Mouse (Mus musculus): ENCODE results near the gene Mcidas. TPM values are rescaled to one million over a fixed set of nuclear protein-coding genes. Genes with fewer than 3 reads are reported as not detected.

The Mcidas gene
- polyA plus RNA-seq, 1 experiment from 2014 or later = 3.6 TPM

DNA sequence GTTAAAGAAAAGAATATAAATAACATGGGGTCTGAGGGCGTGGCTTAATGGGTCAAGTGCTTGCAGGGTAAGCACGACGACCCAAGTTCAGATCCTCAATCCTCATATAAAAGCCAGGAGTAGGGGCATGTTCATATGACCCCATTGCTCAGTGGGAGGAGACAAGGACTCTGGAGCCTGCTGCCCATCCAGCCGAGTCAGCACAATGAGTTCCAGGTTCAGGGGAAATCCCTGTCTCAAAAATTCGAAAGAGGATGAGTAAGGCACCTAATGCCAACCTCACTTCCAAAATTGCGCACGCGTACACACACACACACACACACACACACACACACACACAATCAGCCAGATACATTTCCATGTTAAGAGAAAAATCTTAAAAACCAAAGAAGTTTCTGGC, 28.8 kb downstream of the Mcidas start:
- no peaks in the 10 kb centered on the region for H3K36me3 ChIP-seq (replicated peaks)
- 77% methylated on average over 8 of the region's 8 CpGs for WGBS
- no peaks in the 10 kb centered on the region for H3K4me1 ChIP-seq
- no peak for ATAC-seq (ENCODE audit: low FRiP score)
- peaks cover 21% of the 10 kb centered on the region for H3K27me3 ChIP-seq
- H3K9ac ChIP-seq = no peak overlapping the region
- H3K4me3 ChIP-seq (replicated peaks) = no peak overlapping the region
- H3K9me3 ChIP-seq = no peaks in the 10 kb centered on the region
- no peak overlapping the region for H3K27ac ChIP-seq
- no peak overlapping the region for H3K4me2 ChIP-seq

- ATAC-seq (ENCODE audit: low FRiP score) = no peak
- H3K4me1 ChIP-seq = no peaks in the 10 kb centered on the region
- 91% methylated on average over 17 of the region's 17 CpGs for WGBS
Observed at GRCm38 (mm10) chr13:113023274-113024143, 29.9 kb downstream of the Mcidas start.

DNA sequence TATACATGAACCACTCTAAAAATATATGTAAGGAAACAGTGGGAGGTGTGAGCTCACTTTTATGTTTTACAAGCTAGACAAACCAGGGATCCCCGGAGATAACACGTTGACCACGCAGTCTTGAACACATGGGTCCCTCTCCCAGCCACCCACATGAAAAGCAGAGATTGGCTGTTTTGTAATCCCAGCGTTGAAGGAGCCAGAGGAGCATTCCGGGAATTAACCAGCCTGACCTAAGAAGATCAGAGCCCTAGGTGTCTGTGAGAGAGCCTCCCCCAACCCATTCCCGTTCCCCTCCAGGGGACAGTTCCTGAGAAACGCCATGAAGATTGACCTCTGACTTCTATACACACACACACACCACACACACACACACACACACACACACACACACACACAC, 37.7 kb downstream of the Mcidas start:
- WGBS = 3% methylated on average over 7 of the region's 7 CpGs
- Histone ChIP-seq H3K4me1 (peaks cover 25% of the 10 kb centered on the region), H3K4me3 (replicated peaks) (peak overlapping the region; percentile 51), H3K9ac (peak overlapping the region; percentile 60), H3K27ac (no peak overlapping the region; the same call in 1 of the 2 replicates), H3K36me3 (replicated peaks) (no peaks in the 10 kb centered on the region), H3K9me3 (no peaks in the 10 kb centered on the region), H3K27me3 (peaks cover 56% of the 10 kb centered on the region), H3K4me2 (peak overlapping the region; percentile 87)
- ATAC-seq (ENCODE audit: low FRiP score) = peak; percentile 2; the same call in 1 of the 2 replicates

More at GRCm38 (mm10) chr13:113023274-113024143, 29.9 kb downstream of the Mcidas start:
- H3K4me3 ChIP-seq (replicated peaks) = no peak overlapping the region
- no peaks in the 10 kb centered on the region for H3K9me3 ChIP-seq
- H3K9ac ChIP-seq = no peak overlapping the region
- H3K4me2 ChIP-seq = no peak overlapping the region
- peaks cover 19% of the 10 kb centered on the region for H3K27me3 ChIP-seq
- H3K36me3 ChIP-seq (replicated peaks) = no peaks in the 10 kb centered on the region
- no peak overlapping the region for H3K27ac ChIP-seq

DNA sequence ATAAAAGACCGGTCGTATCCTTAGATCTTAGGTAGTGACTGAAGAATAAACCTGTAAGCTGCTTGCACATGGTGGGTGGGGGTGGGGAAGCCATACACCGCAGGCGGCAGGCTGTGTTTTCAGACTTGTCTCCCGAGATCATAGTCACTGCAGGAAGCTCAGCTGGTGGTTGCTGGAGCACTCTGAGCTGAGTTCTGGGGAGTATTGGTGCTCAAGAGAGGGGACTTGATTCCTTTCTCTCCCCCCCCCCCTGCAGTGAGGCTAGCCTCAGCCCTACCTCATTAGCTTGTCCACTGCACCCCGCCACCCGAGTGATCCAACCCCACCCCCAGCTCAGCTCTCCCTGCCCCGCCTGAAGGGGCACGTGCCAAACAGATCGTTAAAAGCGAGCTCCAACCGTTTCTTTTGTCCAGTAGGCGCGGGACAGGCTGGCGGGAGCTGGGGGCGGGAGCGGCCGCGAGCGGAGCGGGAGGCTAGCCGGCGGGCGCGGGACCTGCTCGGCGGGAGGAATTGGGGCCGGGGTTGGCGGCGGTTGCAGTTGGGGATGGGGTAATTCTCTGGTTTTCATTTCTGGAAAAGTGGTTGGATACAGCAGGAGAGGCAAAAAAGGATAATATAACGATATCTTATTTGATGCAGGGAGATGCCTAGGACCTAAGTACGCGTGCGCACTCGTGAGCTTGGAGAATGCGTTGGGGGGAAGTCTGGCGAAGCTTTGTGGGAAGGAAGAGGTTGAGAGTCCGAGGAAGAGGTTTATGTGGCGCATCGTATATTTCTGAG, 38.3 kb downstream of the Mcidas start:
- Histone ChIP-seq H3K4me2 (peak overlapping the region; percentile 87), H3K27me3 (peaks cover 56% of the 10 kb centered on the region), H3K4me1 (peaks cover 25% of the 10 kb centered on the region), H3K9ac (peak overlapping the region; percentile 60), H3K27ac (peak overlapping the region; percentile 38; the same call in 1 of the 2 replicates), H3K4me3 (replicated peaks) (peak overlapping the region; percentile 51), H3K9me3 (no peaks in the 10 kb centered on the region), H3K36me3 (replicated peaks) (no peaks in the 10 kb centered on the region)
- under 1% methylated on average over 40 of the region's 40 CpGs for WGBS
- peak; percentile 74 for ATAC-seq (ENCODE audit: low FRiP score)

GRCm38 (mm10) chr13:113032831-113033230, 39.2 kb downstream of the Mcidas start:
- Histone ChIP-seq H3K9ac (no peak overlapping the region), H3K4me3 (replicated peaks) (no peak overlapping the region), H3K36me3 (replicated peaks) (no peaks in the 10 kb centered on the region), H3K9me3 (no peaks in the 10 kb centered on the region), H3K4me2 (no peak overlapping the region), H3K27ac (no peak overlapping the region), H3K27me3 (peaks cover 61% of the 10 kb centered on the region), H3K4me1 (peaks cover 25% of the 10 kb centered on the region)
- ATAC-seq (ENCODE audit: low FRiP score) = no peak

GRCm38 (mm10) chr13:113034271-113034886, 40.7 kb downstream of the Mcidas start:
- H3K9me3 ChIP-seq = no peaks in the 10 kb centered on the region
- peak overlapping the region; percentile 52 for H3K4me3 ChIP-seq (replicated peaks)
- H3K4me1 ChIP-seq = peaks cover 25% of the 10 kb centered on the region
- no peaks in the 10 kb centered on the region for H3K36me3 ChIP-seq (replicated peaks)
- H3K27me3 ChIP-seq = peaks cover 56% of the 10 kb centered on the region
- peak overlapping the region; percentile 97 for H3K4me2 ChIP-seq
- WGBS = 2% methylated on average over 11 of the region's 11 CpGs
- H3K9ac ChIP-seq = peak overlapping the region; percentile 55
- H3K27ac ChIP-seq = no peak overlapping the region
- ATAC-seq (ENCODE audit: low FRiP score) = no peak

DNA sequence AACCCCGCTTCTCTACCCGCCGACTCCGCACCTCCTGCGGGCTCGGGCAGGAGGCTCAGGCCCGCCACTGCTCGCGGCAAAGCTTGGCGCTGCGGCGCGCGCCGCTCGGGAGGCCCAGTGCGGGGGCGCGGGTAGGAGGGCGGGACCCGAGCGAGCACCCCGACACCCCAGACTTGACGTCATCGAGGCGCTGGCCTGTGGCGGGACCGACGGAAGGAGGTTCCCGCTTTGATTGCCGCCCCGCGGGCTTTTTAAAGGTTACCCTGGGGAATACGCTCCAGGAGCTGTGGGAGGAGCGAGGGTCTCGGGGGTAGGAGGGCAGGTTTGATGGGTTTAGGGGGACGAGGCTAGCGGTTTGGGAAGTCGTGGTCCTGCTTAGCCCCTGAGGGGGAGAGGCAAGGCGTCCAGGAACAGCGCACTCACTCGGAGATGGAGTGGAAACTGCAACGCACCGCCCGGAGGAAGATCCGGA, 41.3 kb downstream of the Mcidas start, which contains the start of gene Cdc20b:
TSS of gene Cdc20b (plus strand) at position 162 of the 472 bp plus-strand sequence.
- ATAC-seq (ENCODE audit: low FRiP score) = no peak
- WGBS = under 1% methylated on average over 46 of the region's 46 CpGs
- no peak within 1 kb of the TSS for H3K27ac ChIP-seq

DNA sequence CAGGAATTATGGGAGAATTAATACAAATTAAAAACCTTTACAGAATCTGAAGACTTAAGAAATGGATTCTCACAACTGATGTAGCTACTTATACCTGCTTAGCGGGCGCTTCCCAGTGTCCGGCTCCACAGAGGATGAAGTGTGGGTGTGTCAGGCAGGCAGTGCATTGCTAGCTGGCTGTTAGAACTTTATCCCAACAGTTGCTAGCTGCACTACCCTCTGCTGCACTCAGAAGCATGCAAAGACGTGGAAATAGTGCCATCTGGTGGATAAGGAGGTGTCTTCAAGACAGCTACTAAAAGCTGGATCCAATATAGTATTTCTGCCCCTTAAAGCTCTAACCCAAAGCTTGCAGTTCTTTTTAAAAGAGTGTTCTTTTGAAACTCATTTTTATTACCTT, 42.2 kb downstream of the Mcidas start:
- peak; percentile 81 for ATAC-seq (ENCODE audit: low FRiP score)
- under 1% methylated on average over 4 of the region's 4 CpGs for WGBS

More for the DNA sequence above, 41.3 kb downstream of the Mcidas start, which contains the start of gene Cdc20b:
- Histone ChIP-seq H3K4me1 (peaks cover 25% of the 10 kb centered on the region), H3K9me3 (no peaks in the 10 kb centered on the region), H3K27me3 (peaks cover 51% of the 10 kb centered on the region), H3K4me2 (peak within 1 kb of the TSS; percentile 97), H3K4me3 (replicated peaks) (peak within 1 kb of the TSS; percentile 52), H3K9ac (peak within 1 kb of the TSS; percentile 55), H3K36me3 (replicated peaks) (no peaks in the 10 kb centered on the region)

DNA sequence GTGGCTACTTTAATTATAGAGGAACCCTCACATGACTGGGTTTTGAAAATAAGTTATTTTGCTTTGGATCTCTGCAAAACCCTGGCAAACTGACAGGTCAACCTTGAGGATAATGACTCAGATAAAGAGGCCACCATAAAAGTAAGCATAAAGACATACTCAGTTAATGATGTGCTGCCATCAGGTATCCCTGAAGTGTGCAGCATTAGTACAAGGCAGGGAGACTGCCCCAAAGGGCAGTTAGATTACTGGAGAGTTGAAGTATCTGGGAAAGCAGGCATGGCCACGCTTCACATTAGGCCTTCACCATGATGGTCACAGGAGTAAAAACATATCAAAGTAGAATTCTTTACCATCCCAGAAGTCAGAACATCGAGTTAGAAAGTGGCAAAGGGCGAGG, 51.2 kb downstream of the Mcidas start:
- H3K9me3 ChIP-seq = no peaks in the 10 kb centered on the region
- no peak overlapping the region for H3K9ac ChIP-seq
- no peaks in the 10 kb centered on the region for H3K27me3 ChIP-seq
- peaks cover 12% of the 10 kb centered on the region for H3K4me1 ChIP-seq
- H3K4me2 ChIP-seq = peak overlapping the region; percentile 53
- ATAC-seq (ENCODE audit: low FRiP score) = no peak
- H3K36me3 ChIP-seq (replicated peaks) = peaks cover 5% of the 10 kb centered on the region; the same call in 1 of the 2 replicates
- WGBS = 75% methylated on average over 3 of the region's 3 CpGs
- peak overlapping the region; percentile 51 for H3K4me3 ChIP-seq (replicated peaks)
- H3K27ac ChIP-seq = no peak overlapping the region

More for the DNA sequence above, 42.2 kb downstream of the Mcidas start:
- H3K36me3 ChIP-seq (replicated peaks) = no peaks in the 10 kb centered on the region
- H3K4me2 ChIP-seq = peak overlapping the region; percentile 97
- peaks cover 25% of the 10 kb centered on the region for H3K4me1 ChIP-seq
- H3K9ac ChIP-seq = no peak overlapping the region
- H3K27ac ChIP-seq = no peak overlapping the region
- H3K27me3 ChIP-seq = peaks cover 47% of the 10 kb centered on the region
- peak overlapping the region; percentile 52 for H3K4me3 ChIP-seq (replicated peaks)
- no peaks in the 10 kb centered on the region for H3K9me3 ChIP-seq

DNA sequence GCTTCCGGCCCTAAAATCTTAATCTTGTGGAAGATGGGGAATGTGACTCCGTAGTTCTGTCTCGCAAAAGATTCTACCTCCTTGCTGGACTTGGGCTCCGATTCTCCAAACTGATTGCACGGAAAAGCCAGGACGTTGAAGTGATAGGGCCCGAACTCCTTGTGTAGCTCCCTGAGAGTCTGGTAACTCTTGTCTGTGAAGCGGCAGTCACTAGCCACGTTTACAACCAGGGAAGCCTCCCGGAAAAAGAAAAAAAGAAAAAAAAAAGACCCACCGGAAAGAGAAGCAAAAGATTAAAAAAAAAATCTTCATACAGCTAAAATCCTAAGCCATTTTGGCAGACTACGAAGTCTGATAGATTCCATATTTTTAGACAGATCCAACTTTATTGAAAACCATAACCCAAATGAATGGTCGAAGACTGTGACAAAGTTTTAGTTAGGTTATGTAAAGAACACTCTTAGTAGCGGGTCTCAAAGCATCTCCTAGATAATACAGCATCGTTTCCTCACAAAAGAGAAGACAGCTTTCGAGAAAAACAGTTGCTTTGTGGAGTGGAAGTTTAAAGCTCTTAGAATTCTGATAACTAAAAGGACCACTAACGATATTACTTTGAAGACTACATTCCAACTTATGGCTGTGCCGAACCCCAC, 51.9 kb downstream of the Mcidas start:
- Histone ChIP-seq H3K36me3 (replicated peaks) (peaks cover 5% of the 10 kb centered on the region; the same call in 1 of the 2 replicates), H3K4me1 (peaks cover 12% of the 10 kb centered on the region), H3K27ac (no peak overlapping the region), H3K9me3 (no peaks in the 10 kb centered on the region), H3K27me3 (no peaks in the 10 kb centered on the region), H3K9ac (peak overlapping the region; percentile 58), H3K4me2 (peak overlapping the region; percentile 53), H3K4me3 (replicated peaks) (peak overlapping the region; percentile 51)
- WGBS = 22% methylated on average over 18 of the region's 18 CpGs
- ATAC-seq (ENCODE audit: low FRiP score) = no peak

- H3K4me3 ChIP-seq (replicated peaks) = peak within 1 kb of the TSS; percentile 51
- peak within 1 kb of the TSS; percentile 58 for H3K9ac ChIP-seq
- no peaks in the 10 kb centered on the region for H3K9me3 ChIP-seq
- peak; percentile 90 for ATAC-seq (ENCODE audit: low FRiP score)
- H3K27ac ChIP-seq = no peak within 1 kb of the TSS
- H3K4me1 ChIP-seq = peaks cover 12% of the 10 kb centered on the region
- no peaks in the 10 kb centered on the region for H3K27me3 ChIP-seq
- peaks cover 5% of the 10 kb centered on the region; the same call in 1 of the 2 replicates for H3K36me3 ChIP-seq (replicated peaks)
- WGBS = 5% methylated on average over 21 of the region's 21 CpGs
- H3K4me2 ChIP-seq = peak within 1 kb of the TSS; percentile 53
Observed at GRCm38 (mm10) chr13:113046211-113046883, 52.7 kb downstream of the Mcidas start, which contains the start of gene Gpx8. Gpx8 (minus strand) TSS chr13:113046410.

Measured in forebrain, embryonic 12.5 days (tissue).